Mouse (Mus musculus) liver, postnatal 0 days (tissue): ENCODE results near the gene Adss.
"Not testable (repeated sequence)": the region's sequence is repeated elsewhere in the genome, so short reads cannot be mapped to it uniquely, and the experiment has no call there.

Source experiments
- CTCF ChIP-seq: sonication (generic); IDR thresholded peaks from 2 replicates; pipeline ENCODE4 v1.5.1; 2016; ENCODE audit warnings: antibody characterized with exemption, low read depth
- EP300 ChIP-seq: IDR thresholded peaks from 2 replicates; pipeline ENCODE4 v1.6.1; 2016; ENCODE audit warnings: antibody characterized with exemption, low read depth, mild to moderate bottlenecking

DNA sequence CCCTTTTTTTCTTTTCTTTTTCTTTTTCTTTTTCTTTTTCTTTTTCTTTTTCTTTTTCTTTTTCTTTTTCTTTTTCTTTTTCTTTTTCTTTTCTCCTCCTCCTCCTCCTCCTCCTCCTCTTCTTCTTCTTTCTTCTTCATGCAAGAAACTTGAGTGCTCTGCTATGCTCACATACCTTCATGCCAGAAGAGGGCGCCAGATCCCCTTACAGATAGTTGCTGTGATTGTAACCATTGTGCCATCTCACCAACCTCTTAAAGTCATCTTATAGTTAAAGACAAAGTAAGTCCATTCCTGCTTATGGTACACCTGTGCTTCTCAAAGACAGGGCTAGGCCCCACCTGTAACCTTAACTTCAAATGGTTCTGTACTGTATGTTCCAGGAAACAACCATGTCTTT, 10.5 kb upstream of the Adss start:
- not testable (repeated sequence) for TF ChIP-seq EP300
- peak; percentile 56 for TF ChIP-seq CTCF
